Mouse (Mus musculus) urinary bladder, postnatal 0 days (tissue): ENCODE data around the gene Gm8165. TPM values are rescaled to one million over a fixed set of nuclear protein-coding genes. Genes with fewer than 3 reads are reported as not detected.

Experiments
- polyA plus RNA-seq: library from polyadenylated mRNA; unstranded; fragments of >200 nt; fragmentation: Nextera tagmentation; extraction: Ambion mirVana; gene quantifications from 2 replicates; pipeline ENCODE4 v1.2.1, GENCODE M21; 2015

Gene Gm8165
- not detected in 2 replicates for polyA plus RNA-seq

GRCm38 (mm10) chr14:43677099-43677498 is at the start of gene Gm8165:
Gene Gm8165, minus strand, starts transcription at chr14:43677199.

GRCm38 (mm10) chr14:43697621-43698020 is 20.6 kb upstream of the Gm8165 start, which contains the start of gene Gm7324:
Gene Gm7324, plus strand, starts transcription at chr14:43697828.

Other genes starting within 250 kb of the Gm8165 start
- gene Gm5799, start 133.6 kb downstream of the Gm8165 start, polyA plus RNA-seq: not detected in 2 replicates
- not detected in 2 replicates for gene Gm17654, start 98.1 kb downstream of the Gm8165 start, polyA plus RNA-seq
- not detected in 2 replicates for gene Gm10375, start 69.2 kb downstream of the Gm8165 start, polyA plus RNA-seq
- gene Gm7324, start 20.6 kb upstream of the Gm8165 start, polyA plus RNA-seq: 0.41 and 0.59 TPM in 2 replicates
- gene Gm16506, start 50.3 kb upstream of the Gm8165 start, polyA plus RNA-seq: not detected in 2 replicates
- not detected in 2 replicates for gene Gm6526, start 70.7 kb upstream of the Gm8165 start, polyA plus RNA-seq
- not detected in 2 replicates for gene Gm8180, start 107.5 kb upstream of the Gm8165 start, polyA plus RNA-seq
- not detected in 2 replicates for gene Ear1, start 198.3 kb upstream of the Gm8165 start, polyA plus RNA-seq
- not detected in 2 replicates for gene Ear10, start 246.4 kb upstream of the Gm8165 start, polyA plus RNA-seq
- 3.5 and 4.0 TPM in 2 replicates for gene Gm8113, start 248.2 kb upstream of the Gm8165 start, polyA plus RNA-seq